Mouse (Mus musculus) forebrain, postnatal 0 days (tissue): Measurements from ENCODE around the gene Rap1b. TPM values are rescaled to one million over a fixed set of nuclear protein-coding genes. Genes with fewer than 3 reads are reported as not detected.

Experiments
- ATAC-seq: fragments of 200-750 bp; cut with Nextera tagmentation; 2 replicates; pipeline ENCODE4 v1.8.0; 2017; ENCODE audit warnings: mild to moderate bottlenecking, moderate library complexity
- DNase-seq: peaks from one replicate; pipeline ENCODE4 v3.0.0-alpha.2; 2015
- H3K27ac ChIP-seq: fragments of 300-500 bp; sonication (generic); 2 replicates; pipeline ENCODE4 v1.5.1; 2014; ENCODE audit warnings: low read depth, mild to moderate bottlenecking, antibody characterized with exemption, low read length, moderate library complexity, mixed read lengths
- H3K27me3 ChIP-seq: fragments of 300-500 bp; sonication (generic); 2 replicates; pipeline ENCODE4 v1.6.1; 2014; ENCODE audit warnings: mild to moderate bottlenecking, low read length, mixed read lengths; ENCODE audit not compliant: insufficient read depth
- H3K36me3 ChIP-seq: fragments of 300-500 bp; sonication (generic); 2 replicates; pipeline ENCODE4 v1.6.1; 2014; ENCODE audit warnings: mild to moderate bottlenecking, moderate library complexity; ENCODE audit not compliant: insufficient read depth
- H3K4me1 ChIP-seq: fragments of 300-500 bp; sonication (generic); 2 replicates; pipeline ENCODE4 v1.6.1; 2014; ENCODE audit warnings: antibody characterized with exemption; ENCODE audit not compliant: insufficient read depth
- H3K4me2 ChIP-seq: fragments of 300-500 bp; sonication (generic); 2 replicates; pipeline ENCODE4 v1.6.1; 2014; ENCODE audit warnings: low read depth, mild to moderate bottlenecking, moderate library complexity
- H3K4me3 ChIP-seq: fragments of 300-500 bp; sonication (generic); 2 replicates; pipeline ENCODE4 v1.5.1; 2014; ENCODE audit warnings: low read depth, low read length, mixed read lengths
- H3K9ac ChIP-seq: fragments of 300-500 bp; sonication (generic); 2 replicates; pipeline ENCODE4 v1.6.1; 2014; ENCODE audit warnings: mild to moderate bottlenecking
- H3K9me3 ChIP-seq: fragments of 300-500 bp; sonication (generic); 2 replicates; pipeline ENCODE4 v1.6.1; 2016; ENCODE audit warnings: low read length
- CTCF ChIP-seq: sonication (generic); IDR thresholded peaks from 2 replicates; pipeline ENCODE4 v1.5.1; 2016; ENCODE audit warnings: antibody characterized with exemption, control low read depth, low read depth
- WGBS: fragments of 180-500 bp; shearing (Covaris S2); extraction: QIAGEN DNeasy Blood & Tissue Kit; methylation state at CpG from one replicate; pipeline ENCODE4 v1.1.7; 2014; 5-methylcytosine and 5-hydroxymethylcytosine counted together
- polyA plus RNA-seq: library from polyadenylated mRNA; unstranded; fragments of >200 nt; fragmentation: Nextera tagmentation; extraction: Ambion mirVana; gene quantifications from 2 replicates; pipeline ENCODE4 v1.2.1, GENCODE M21; 2015
- total RNA-seq: library from RNA; depleted of rRNA; stranded (reverse); fragments of >200 nt; gene quantifications from 2 replicates; pipeline ENCODE4 v1.2.3, GENCODE M21; 2014

Gene Rap1b
- total and polyA plus RNA-seq, 2 experiments from 2014 or later, result 66.3 to 148 TPM

DNA sequence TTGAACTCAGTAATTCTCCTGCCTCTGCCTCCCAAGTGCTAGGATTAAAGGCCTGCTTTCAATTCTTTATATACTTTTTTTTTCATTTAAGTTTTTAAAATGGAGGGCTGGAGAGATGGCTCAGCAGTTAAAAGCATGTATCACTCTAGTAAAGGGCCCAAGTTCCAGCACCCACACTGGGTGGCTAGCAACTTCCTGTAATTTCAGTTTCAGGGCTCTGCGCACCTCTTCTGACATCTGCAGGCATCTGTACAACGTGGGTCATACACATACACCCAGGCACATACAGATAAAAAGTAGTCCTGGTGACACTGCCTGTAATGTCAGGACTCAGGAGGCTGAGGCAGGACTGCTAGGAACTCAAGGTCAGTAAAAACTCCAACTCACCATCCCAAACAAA lies 9.5 kb downstream of the Rap1b start:
- TF ChIP-seq CTCF, result no peak
- H3K4me1 ChIP-seq, result no peaks in the 10 kb centered on the region
- 86% methylated on average over 2 of the region's 2 CpGs for WGBS
- no peaks in the 10 kb centered on the region for H3K9me3 ChIP-seq
- H3K36me3 ChIP-seq, result no peaks in the 10 kb centered on the region
- H3K9ac ChIP-seq, result no peak overlapping the region
- no peaks in the 10 kb centered on the region for H3K27me3 ChIP-seq
- no peak for DNase-seq
- H3K27ac ChIP-seq, result no peak overlapping the region
- H3K4me3 ChIP-seq, result no peak overlapping the region
- H3K4me2 ChIP-seq, result no peak overlapping the region
- no peak for ATAC-seq

DNA sequence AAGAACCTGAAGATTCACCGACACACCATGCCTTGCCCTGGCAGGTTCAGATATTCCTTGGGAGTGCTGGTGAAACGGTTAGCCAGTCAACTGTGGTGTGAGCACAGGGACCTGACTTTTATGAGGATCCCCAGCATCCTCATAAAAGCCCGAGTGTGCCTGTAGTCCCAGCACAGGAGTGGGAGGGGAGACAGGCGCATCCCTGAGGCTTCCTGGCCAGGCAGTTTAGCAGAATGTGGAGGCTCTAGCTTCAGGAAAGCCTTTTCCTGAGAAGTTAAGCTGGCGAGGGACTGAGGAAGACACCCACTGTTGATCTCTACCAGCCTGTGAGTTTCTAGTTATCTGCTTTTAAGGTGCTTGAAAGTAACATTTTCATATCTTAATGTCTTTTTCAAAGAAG lies 10.4 kb downstream of the Rap1b start:
- TF ChIP-seq CTCF, result no peak

DNA sequence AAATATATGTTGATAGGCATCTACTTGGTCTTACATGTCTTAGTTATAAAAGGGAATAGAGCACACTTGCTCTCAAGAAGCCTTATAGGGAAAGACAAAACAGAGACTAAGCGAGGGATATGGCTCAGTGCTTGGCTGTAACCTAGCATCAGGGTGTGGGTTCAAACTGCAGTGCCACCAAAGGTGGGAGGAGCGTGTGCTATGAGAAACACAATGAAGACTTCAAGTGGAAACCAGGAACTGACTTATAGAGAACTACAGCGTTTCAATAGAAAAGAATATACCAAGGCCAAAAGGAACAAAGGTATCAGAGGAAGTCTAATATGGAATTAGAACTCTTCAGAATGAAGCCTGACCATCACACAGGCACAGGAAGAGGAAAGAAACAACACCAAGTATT lies 15.0 kb downstream of the Rap1b start:
- no peak overlapping the region for H3K27ac ChIP-seq
- no peak overlapping the region for H3K9ac ChIP-seq
- no peak overlapping the region for H3K4me3 ChIP-seq
- DNase-seq (no peak), ATAC-seq (no peak)
- TF ChIP-seq CTCF, result no peak
- H3K27me3 ChIP-seq, result no peaks in the 10 kb centered on the region
- WGBS, result 93% methylated on average over 3 of the region's 3 CpGs
- no peak overlapping the region for H3K4me2 ChIP-seq
- no peaks in the 10 kb centered on the region for H3K4me1 ChIP-seq
- no peaks in the 10 kb centered on the region for H3K9me3 ChIP-seq
- H3K36me3 ChIP-seq, result no peaks in the 10 kb centered on the region

More for the DNA sequence above, 10.4 kb downstream of the Rap1b start:
- DNase-seq (no peak), ATAC-seq (no peak)
- Histone ChIP-seq H3K27ac (no peak overlapping the region), H3K9me3 (no peaks in the 10 kb centered on the region), H3K4me3 (no peak overlapping the region), H3K36me3 (no peaks in the 10 kb centered on the region), H3K4me1 (no peaks in the 10 kb centered on the region), H3K4me2 (no peak overlapping the region), H3K9ac (no peak overlapping the region), H3K27me3 (no peaks in the 10 kb centered on the region)
- 70% methylated on average over 5 of the region's 5 CpGs for WGBS

DNA sequence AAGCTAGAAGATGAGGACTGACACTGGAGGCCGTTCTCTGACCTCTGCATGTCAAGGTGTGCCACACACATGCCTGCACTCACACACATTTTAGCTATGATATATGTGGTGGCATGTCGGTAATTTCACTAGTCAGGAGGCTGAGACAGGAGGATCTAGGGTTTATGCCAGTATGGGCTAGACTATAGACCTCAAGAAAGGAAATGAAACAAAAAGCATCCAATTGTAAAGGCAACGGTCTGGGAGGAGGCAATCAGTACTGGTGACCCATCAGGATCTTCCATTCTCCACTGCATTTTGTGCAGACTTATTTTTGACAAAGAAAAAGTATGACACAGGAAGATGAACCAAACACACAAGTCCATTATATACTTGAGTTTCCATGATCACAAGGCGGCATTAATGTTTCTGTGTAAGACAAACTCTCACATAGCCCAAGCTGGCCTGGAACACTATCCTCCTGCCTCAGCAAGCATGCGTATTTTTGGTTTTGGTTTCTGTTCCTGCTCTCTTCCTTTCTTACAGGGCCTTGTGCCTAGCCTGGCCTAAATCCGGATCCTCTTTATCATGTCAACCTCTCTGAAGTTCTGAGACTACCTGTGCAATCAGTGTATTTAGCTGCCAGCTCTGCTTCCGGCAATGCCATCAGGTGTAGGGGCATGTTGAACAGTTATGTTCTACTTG lies 16.2 kb downstream of the Rap1b start:
- no peak for ATAC-seq
- no peak for DNase-seq
- Histone ChIP-seq H3K27ac (no peak overlapping the region), H3K36me3 (no peaks in the 10 kb centered on the region), H3K27me3 (no peaks in the 10 kb centered on the region), H3K4me1 (no peaks in the 10 kb centered on the region), H3K4me2 (no peak overlapping the region), H3K9me3 (no peaks in the 10 kb centered on the region), H3K4me3 (no peak overlapping the region), H3K9ac (no peak overlapping the region)
- WGBS, result 96% methylated on average over 7 of the region's 7 CpGs
- TF ChIP-seq CTCF, result no peak

DNA sequence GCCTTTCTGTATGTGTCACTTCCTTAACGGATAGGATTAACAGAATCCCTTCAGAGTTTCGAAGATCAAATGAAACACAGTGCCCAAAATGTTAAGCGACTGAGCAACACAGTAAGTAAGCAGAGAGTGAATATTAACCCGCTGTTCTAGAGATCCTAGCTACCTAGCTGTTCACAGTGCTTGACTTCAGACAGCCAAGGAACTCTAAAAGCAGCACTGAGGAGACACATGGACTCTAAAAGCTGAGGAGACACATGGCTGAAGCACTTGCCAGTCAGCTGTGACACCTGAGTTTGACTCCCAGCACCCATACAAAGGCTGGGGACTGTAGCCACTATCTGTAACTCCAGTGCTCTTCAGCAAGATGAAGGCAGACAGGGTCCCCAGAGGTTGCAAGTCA lies 16.8 kb downstream of the Rap1b start:
- no peak overlapping the region for H3K27ac ChIP-seq
- no peaks in the 10 kb centered on the region for H3K27me3 ChIP-seq
- no peaks in the 10 kb centered on the region for H3K4me1 ChIP-seq
- TF ChIP-seq CTCF, result no peak
- H3K9ac ChIP-seq, result no peak overlapping the region
- no peaks in the 10 kb centered on the region for H3K36me3 ChIP-seq
- ATAC-seq (no peak), DNase-seq (no peak)
- no peak overlapping the region for H3K4me3 ChIP-seq
- WGBS, result 77% methylated on average over 4 of the region's 4 CpGs
- H3K9me3 ChIP-seq, result no peaks in the 10 kb centered on the region
- no peak overlapping the region for H3K4me2 ChIP-seq

DNA sequence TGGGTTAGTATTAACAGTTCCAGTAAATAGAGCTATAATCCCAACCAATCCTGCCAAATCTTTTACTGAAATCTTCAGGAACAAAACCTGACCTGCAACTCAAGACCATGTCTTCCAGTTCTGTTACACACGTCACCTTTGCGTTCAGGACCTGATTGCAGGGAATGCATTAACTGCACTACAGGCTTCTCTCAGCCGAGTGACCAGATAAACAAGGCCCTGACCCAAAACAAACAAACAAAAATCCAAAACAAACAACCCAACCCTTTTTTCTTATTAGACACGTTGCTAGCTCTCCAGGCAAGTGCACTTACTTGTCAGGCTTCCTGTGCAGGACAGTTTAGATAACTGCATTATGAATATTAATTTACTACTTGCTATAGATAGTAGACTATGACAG lies 17.3 kb downstream of the Rap1b start:
- Histone ChIP-seq H3K36me3 (0 out of 2 replicates have a peak, but pooled peaks cover under 1% of the 10 kb centered on the region), H3K9ac (no peak overlapping the region), H3K27ac (no peak overlapping the region), H3K4me1 (no peaks in the 10 kb centered on the region), H3K27me3 (no peaks in the 10 kb centered on the region), H3K4me2 (no peak overlapping the region), H3K4me3 (no peak overlapping the region), H3K9me3 (no peaks in the 10 kb centered on the region)
- no peak for DNase-seq
- WGBS, result 82% methylated on average over 4 of the region's 4 CpGs
- no peak for ATAC-seq
- no peak for TF ChIP-seq CTCF

DNA sequence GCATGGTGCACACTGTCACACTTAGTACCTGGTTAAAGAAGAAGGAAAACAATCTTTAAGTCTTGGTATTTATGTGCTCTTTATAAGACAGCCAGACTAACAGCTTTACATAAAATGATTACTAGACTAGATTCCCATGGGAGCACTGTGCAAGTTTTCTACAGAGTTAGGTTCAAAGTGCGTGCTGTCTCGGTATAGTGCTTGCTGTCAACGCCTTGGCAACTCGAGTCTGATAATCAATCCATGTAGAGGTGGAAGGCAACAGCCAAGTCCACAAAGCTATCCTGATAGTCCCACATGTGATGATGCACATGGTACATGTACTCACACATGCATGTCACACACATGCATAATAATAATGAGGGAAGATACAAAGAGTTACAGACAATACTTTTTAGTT lies 21.2 kb downstream of the Rap1b start:
- TF ChIP-seq CTCF, result no peak
- H3K9me3 ChIP-seq, result no peaks in the 10 kb centered on the region
- DNase-seq (no peak), ATAC-seq (no peak)
- H3K4me2 ChIP-seq, result no peak overlapping the region
- 85% methylated on average over 4 of the region's 4 CpGs for WGBS
- H3K36me3 ChIP-seq, result peaks cover 22% of the 10 kb centered on the region
- no peaks in the 10 kb centered on the region for H3K27me3 ChIP-seq
- no peaks in the 10 kb centered on the region for H3K4me1 ChIP-seq
- no peak overlapping the region for H3K4me3 ChIP-seq
- H3K9ac ChIP-seq, result no peak overlapping the region
- no peak overlapping the region for H3K27ac ChIP-seq
